Mouse (Mus musculus) hindbrain, embryonic 13.5 days (tissue): Measurements from ENCODE around the gene Cep57. TPM values are rescaled to one million over a fixed set of nuclear protein-coding genes. Genes with fewer than 3 reads are reported as not detected.

Source experiments
- ATAC-seq: fragments of 200-750 bp; cut with Nextera tagmentation; 2 replicates; pipeline ENCODE4 v1.8.0; 2017; ENCODE audit warnings: moderate TSS enrichment; ENCODE audit not compliant: low FRiP score
- H3K27ac ChIP-seq: fragments of 300-500 bp; sonication (generic); 2 replicates; pipeline ENCODE4 v1.5.1; 2015; ENCODE audit warnings: inconsistent platforms, mild to moderate bottlenecking, moderate library complexity
- H3K27me3 ChIP-seq: fragments of 300-500 bp; sonication (generic); 2 replicates; pipeline ENCODE4 v1.6.1; 2015; ENCODE audit warnings: mild to moderate bottlenecking, inconsistent platforms
- H3K36me3 ChIP-seq: fragments of 300-500 bp; sonication (generic); 2 replicates; pipeline ENCODE4 v1.6.1; 2015; ENCODE audit warnings: mild to moderate bottlenecking, inconsistent platforms
- H3K4me1 ChIP-seq: fragments of 300-500 bp; sonication (generic); replicated peaks from 2 replicates; pipeline ENCODE4 v1.6.1; 2015; ENCODE audit warnings: inconsistent platforms
- H3K4me2 ChIP-seq: fragments of 300-500 bp; sonication (generic); 2 replicates; pipeline ENCODE4 v1.6.1; 2015; ENCODE audit warnings: inconsistent platforms, mild to moderate bottlenecking, moderate library complexity
- H3K4me3 ChIP-seq: fragments of 300-500 bp; sonication (generic); 2 replicates; pipeline ENCODE4 v1.5.1; 2015; ENCODE audit warnings: mild to moderate bottlenecking, inconsistent platforms
- H3K9ac ChIP-seq: fragments of 300-500 bp; sonication (generic); 2 replicates; pipeline ENCODE4 v1.6.1; 2015; ENCODE audit warnings: mild to moderate bottlenecking, inconsistent platforms
- H3K9me3 ChIP-seq: fragments of 300-500 bp; sonication (generic); 2 replicates; pipeline ENCODE4 v1.6.1; 2016; ENCODE audit warnings: inconsistent platforms
- WGBS: fragments of 180-500 bp; shearing (Covaris S2); methylation state at CpG from one replicate; pipeline ENCODE4 v1.1.7; 2015; 5-methylcytosine and 5-hydroxymethylcytosine counted together
- polyA plus RNA-seq: library from polyadenylated mRNA; unstranded; fragments of >200 nt; fragmentation: Nextera tagmentation; extraction: Ambion mirVana; gene quantifications from 2 replicates; pipeline ENCODE4 v1.2.1, GENCODE M21; 2015

Cep57 gene
- polyA plus RNA-seq = 41.9 TPM in 2 replicates

GRCm38 (mm10) chr9:13826832-13827405 lies at the start of gene Cep57:
Gene Cep57 (minus strand): TSS chr9:13827107.
- Histone ChIP-seq H3K27ac (peak within 1 kb of the TSS; percentile 99), H3K27me3 (no peaks in the 10 kb centered on the region), H3K36me3 (peaks cover 16% of the 10 kb centered on the region), H3K4me2 (peak within 1 kb of the TSS; percentile 83), H3K4me3 (peak within 1 kb of the TSS; percentile 84), H3K4me1 (peaks cover 33% of the 10 kb centered on the region), H3K9ac (peak within 1 kb of the TSS; percentile 94), H3K9me3 (no peaks in the 10 kb centered on the region)
- 0% methylated on average over 41 of the region's 44 CpGs for WGBS
- ATAC-seq = peak; percentile 95

- H3K27me3 ChIP-seq = no peaks in the 10 kb centered on the region
- no peak overlapping the region for H3K9ac ChIP-seq
- H3K4me2 ChIP-seq = no peak overlapping the region
- H3K4me3 ChIP-seq = no peak overlapping the region
- H3K9me3 ChIP-seq = no peaks in the 10 kb centered on the region
- no peaks in the 10 kb centered on the region for H3K4me1 ChIP-seq
- H3K36me3 ChIP-seq = no peaks in the 10 kb centered on the region
- WGBS = 57% methylated on average over 2 of the region's 2 CpGs
- no peak overlapping the region for H3K27ac ChIP-seq
- no peak for ATAC-seq
Observed at GRCm38 (mm10) chr9:13875340-13875739, 48.4 kb upstream of the Cep57 start.

DNA sequence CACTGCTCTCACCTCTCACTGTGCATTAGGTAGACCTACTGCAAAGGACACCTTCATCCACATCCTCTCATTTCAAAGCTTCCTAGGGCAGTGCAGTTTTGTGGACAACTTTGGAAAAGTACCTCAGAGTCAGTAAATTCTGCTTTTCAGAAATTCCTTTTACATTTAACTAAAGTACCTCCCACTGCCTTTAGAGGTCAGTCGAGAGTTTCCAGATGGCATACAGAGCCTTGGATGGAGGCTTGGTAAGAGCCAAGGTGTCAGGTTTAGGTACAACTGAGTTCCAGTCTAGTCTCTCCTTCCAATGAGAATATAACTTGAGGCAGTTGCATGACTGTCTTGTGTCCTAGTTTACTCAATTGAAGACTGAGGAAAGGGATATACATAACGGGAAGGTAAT lies 47.5 kb upstream of the Cep57 start:
- 56% methylated on average over 2 of the region's 2 CpGs for WGBS
- Histone ChIP-seq H3K4me2 (no peak overlapping the region), H3K36me3 (no peaks in the 10 kb centered on the region), H3K9ac (no peak overlapping the region), H3K27me3 (no peaks in the 10 kb centered on the region), H3K9me3 (no peaks in the 10 kb centered on the region), H3K4me1 (no peaks in the 10 kb centered on the region), H3K27ac (no peak overlapping the region), H3K4me3 (no peak overlapping the region)
- no peak for ATAC-seq

DNA sequence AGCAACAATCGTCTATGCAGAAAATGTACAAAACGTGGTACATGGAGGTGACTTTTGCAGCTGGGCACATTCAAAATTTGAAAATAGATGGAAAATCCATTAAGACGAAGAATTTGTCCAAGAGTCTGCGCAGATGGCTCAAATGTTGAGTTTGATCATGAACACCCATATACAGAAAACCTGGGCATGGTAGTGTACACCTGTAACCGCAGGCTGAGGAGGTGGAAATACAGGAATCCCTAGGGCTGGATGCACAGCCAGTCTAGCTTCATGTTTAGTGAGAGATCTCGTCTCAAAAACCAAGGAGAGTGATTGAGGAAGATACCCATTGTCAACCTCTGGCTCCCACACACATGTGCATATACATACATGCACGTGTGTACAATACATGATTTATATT lies 44.7 kb upstream of the Cep57 start:
- Histone ChIP-seq H3K4me2 (no peak overlapping the region), H3K9me3 (no peaks in the 10 kb centered on the region), H3K27ac (no peak overlapping the region), H3K36me3 (no peaks in the 10 kb centered on the region), H3K4me3 (no peak overlapping the region), H3K9ac (no peak overlapping the region), H3K27me3 (no peaks in the 10 kb centered on the region), H3K4me1 (no peaks in the 10 kb centered on the region)
- WGBS = 90% methylated on average over 7 of the region's 7 CpGs
- no peak for ATAC-seq

DNA sequence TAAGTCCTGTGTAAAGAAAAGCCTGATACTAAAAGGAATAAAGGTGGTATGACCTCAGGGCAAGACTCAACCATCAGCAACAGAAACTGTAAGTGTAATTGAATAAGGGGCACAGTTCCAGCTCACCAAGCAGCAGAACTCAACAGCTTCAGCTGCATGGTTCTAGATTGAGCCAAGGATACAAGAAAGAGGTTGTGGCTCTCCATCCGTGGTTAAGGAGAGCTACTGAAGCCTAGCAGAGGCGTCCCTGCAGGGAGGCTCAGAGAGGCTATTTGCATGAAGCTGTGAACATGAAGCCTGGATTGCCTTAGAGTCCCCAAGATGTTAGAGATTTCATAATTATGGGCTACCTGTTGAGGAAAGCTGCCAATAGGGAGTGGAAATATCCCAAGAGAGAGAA lies 40.7 kb upstream of the Cep57 start:
- ATAC-seq = no peak
- no peaks in the 10 kb centered on the region for H3K27me3 ChIP-seq
- no peaks in the 10 kb centered on the region for H3K4me1 ChIP-seq
- no peak overlapping the region for H3K4me2 ChIP-seq
- no peaks in the 10 kb centered on the region for H3K9me3 ChIP-seq
- no peak overlapping the region for H3K9ac ChIP-seq
- no peaks in the 10 kb centered on the region for H3K36me3 ChIP-seq
- H3K27ac ChIP-seq = no peak overlapping the region
- no peak overlapping the region for H3K4me3 ChIP-seq
- WGBS = 55% methylated on average over 2 of the region's 2 CpGs

DNA sequence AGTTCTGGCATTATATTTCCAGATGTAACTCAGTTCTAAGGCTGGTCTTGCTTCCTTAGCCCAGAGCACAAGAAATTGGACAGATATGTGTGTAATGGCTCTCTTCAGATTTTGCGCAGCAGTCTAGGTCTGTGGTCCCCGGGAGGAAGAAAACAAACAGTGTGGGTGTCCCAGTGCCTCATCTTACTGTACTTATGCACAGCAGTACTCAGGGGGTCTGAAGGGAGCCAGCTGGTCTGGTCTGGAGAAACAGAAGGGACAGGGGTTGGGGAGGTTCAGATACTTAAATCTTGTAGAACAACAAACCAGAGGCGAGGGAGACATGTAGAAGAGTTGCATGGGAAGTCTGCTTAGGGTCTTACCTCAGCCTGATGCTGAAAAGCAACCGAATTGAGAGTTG lies 29.9 kb upstream of the Cep57 start:
- Histone ChIP-seq H3K27me3 (no peaks in the 10 kb centered on the region), H3K9me3 (no peaks in the 10 kb centered on the region), H3K4me2 (no peak overlapping the region), H3K27ac (no peak overlapping the region), H3K36me3 (no peaks in the 10 kb centered on the region), H3K4me1 (no peaks in the 10 kb centered on the region), H3K9ac (no peak overlapping the region), H3K4me3 (no peak overlapping the region)
- 81% methylated on average over 4 of the region's 4 CpGs for WGBS
- no peak for ATAC-seq

GRCm38 (mm10) chr9:13856247-13856646 lies 29.3 kb upstream of the Cep57 start:
- Histone ChIP-seq H3K9me3 (no peaks in the 10 kb centered on the region), H3K36me3 (no peaks in the 10 kb centered on the region), H3K4me1 (no peaks in the 10 kb centered on the region), H3K4me2 (no peak overlapping the region), H3K9ac (no peak overlapping the region), H3K27me3 (no peaks in the 10 kb centered on the region), H3K27ac (no peak overlapping the region), H3K4me3 (no peak overlapping the region)
- ATAC-seq = no peak
- 75% methylated on average over 1 of the region's 1 CpGs for WGBS

DNA sequence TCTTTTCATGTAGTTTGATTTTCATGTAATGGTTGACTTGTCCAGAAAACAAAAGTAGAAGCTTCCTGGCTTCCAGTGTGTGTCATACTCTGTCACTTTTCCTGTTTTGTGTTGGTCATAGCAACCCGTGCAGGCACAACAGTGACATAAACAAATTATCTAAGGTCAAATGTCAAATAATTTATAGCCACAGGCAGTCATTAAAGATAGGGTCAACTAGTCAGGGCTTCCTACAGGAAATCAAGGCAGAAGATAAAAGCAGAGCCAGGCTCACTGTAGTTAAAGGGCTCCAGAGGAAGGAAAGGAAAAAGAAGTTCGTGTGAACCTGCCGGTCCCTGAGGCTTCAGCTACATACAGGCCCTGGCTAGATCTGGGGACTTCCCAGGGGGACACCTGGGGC lies 27.0 kb upstream of the Cep57 start:
- Histone ChIP-seq H3K4me1 (no peaks in the 10 kb centered on the region), H3K4me3 (no peak overlapping the region), H3K27ac (no peak overlapping the region), H3K9me3 (no peaks in the 10 kb centered on the region), H3K36me3 (no peaks in the 10 kb centered on the region), H3K27me3 (no peaks in the 10 kb centered on the region), H3K9ac (no peak overlapping the region), H3K4me2 (no peak overlapping the region)
- ATAC-seq = no peak
- 81% methylated on average over 3 of the region's 3 CpGs for WGBS

- WGBS = 85% methylated on average over 10 of the region's 10 CpGs
- ATAC-seq = peak; percentile 77; the same call in 1 of the 2 replicates
- H3K4me2 ChIP-seq = no peak overlapping the region
- H3K4me1 ChIP-seq = no peaks in the 10 kb centered on the region
- H3K27me3 ChIP-seq = no peaks in the 10 kb centered on the region
- H3K27ac ChIP-seq = no peak overlapping the region
- H3K9me3 ChIP-seq = no peaks in the 10 kb centered on the region
- no peak overlapping the region for H3K4me3 ChIP-seq
- H3K9ac ChIP-seq = no peak overlapping the region
- H3K36me3 ChIP-seq = peaks cover 15% of the 10 kb centered on the region
Observed at GRCm38 (mm10) chr9:13848481-13849480, 21.9 kb upstream of the Cep57 start.

GRCm38 (mm10) chr9:13847591-13847990 lies 20.7 kb upstream of the Cep57 start:
- H3K4me2 ChIP-seq = no peak overlapping the region
- no peaks in the 10 kb centered on the region for H3K9me3 ChIP-seq
- H3K36me3 ChIP-seq = peaks cover 24% of the 10 kb centered on the region
- H3K4me3 ChIP-seq = no peak overlapping the region
- no peaks in the 10 kb centered on the region for H3K4me1 ChIP-seq
- H3K27ac ChIP-seq = no peak overlapping the region
- no peak for ATAC-seq
- H3K9ac ChIP-seq = no peak overlapping the region
- no peaks in the 10 kb centered on the region for H3K27me3 ChIP-seq
- WGBS = 92% methylated on average over 3 of the region's 3 CpGs

DNA sequence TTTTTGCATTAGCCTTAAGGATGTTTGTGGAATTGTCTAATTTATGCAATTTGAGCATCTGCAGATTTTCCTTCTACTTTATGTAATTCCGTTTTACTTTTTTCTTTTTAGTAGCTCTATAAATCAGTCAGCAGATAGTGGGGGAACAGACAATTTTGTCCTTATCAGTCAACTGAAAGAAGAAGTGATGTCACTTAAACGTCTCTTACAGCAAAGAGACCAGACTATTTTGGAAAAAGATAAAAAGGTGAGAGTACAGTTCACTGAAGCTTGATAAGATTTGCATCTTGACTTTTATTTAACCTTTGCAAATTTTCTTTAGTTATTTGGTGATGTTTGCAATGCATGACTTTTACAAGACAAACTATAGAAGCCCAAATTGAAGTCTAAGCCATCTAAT lies 9.8 kb upstream of the Cep57 start:
- Histone ChIP-seq H3K27ac (no peak overlapping the region), H3K4me3 (no peak overlapping the region), H3K4me2 (no peak overlapping the region), H3K27me3 (no peaks in the 10 kb centered on the region), H3K36me3 (peaks cover 84% of the 10 kb centered on the region), H3K9me3 (no peaks in the 10 kb centered on the region), H3K9ac (no peak overlapping the region), H3K4me1 (peaks cover 2% of the 10 kb centered on the region; the same call in 1 of the 2 replicates)
- ATAC-seq = no peak
- 92% methylated on average over 2 of the region's 2 CpGs for WGBS

DNA sequence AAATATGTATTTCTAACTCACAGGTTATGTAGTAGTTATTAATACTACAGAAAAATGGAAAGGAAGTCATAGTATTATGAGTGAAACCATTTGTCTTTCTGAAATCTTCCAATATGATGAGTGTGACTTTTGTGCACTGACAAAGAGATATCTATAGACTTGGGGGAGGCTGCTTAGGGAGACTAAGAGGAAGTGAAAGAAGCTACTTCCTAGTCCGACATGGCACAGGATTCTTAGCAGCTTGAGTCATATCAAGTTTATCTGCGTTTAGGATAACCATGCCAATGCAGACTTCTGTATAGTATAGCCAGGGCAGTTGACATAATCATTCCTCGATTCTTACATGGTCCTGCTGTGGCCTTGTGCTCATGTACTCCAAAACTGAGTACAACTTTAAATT lies 8.3 kb upstream of the Cep57 start:
- H3K4me3 ChIP-seq = no peak overlapping the region
- H3K4me1 ChIP-seq = peaks cover 2% of the 10 kb centered on the region; the same call in 1 of the 2 replicates
- H3K27me3 ChIP-seq = no peaks in the 10 kb centered on the region
- no peak overlapping the region for H3K27ac ChIP-seq
- ATAC-seq = no peak
- peaks cover 82% of the 10 kb centered on the region for H3K36me3 ChIP-seq
- no peak overlapping the region for H3K4me2 ChIP-seq
- H3K9me3 ChIP-seq = no peaks in the 10 kb centered on the region
- WGBS = 90% methylated on average over 3 of the region's 3 CpGs
- H3K9ac ChIP-seq = no peak overlapping the region
